Mouse (Mus musculus) stomach, embryonic 14.5 days (tissue): ENCODE measurements at regions not wholly inside any gene's neighbourhood (a gene's known extent, or its start where the extent isn't known, plus 50 kb on each side); places are given as distances from the start of the nearest gene placed in this dataset.
"Not testable (repeated sequence)": the region's sequence is repeated elsewhere in the genome, so short reads cannot be mapped to it uniquely, and the experiment has no call there.

ENCODE experiments used
- ATAC-seq: fragments of 200-750 bp; cut with Nextera tagmentation; 2 replicates; pipeline ENCODE4 v1.8.0; 2017; ENCODE audit warnings: low read depth, moderate TSS enrichment; ENCODE audit not compliant: insufficient number of reproducible peaks, insufficient read depth, low FRiP score
- H3K27ac ChIP-seq: fragments of 300-500 bp; sonication (generic); 2 replicates; pipeline ENCODE4 v1.5.1; 2014; ENCODE audit warnings: mild to moderate bottlenecking, low read length, moderate library complexity, mixed read lengths
- H3K27me3 ChIP-seq: fragments of 300-500 bp; sonication (generic); 2 replicates; pipeline ENCODE4 v1.6.1; 2014; ENCODE audit warnings: low read length, control low read depth, mixed read lengths; ENCODE audit not compliant: control insufficient read depth, insufficient read depth
- H3K36me3 ChIP-seq: fragments of 300-500 bp; sonication (generic); 2 replicates; pipeline ENCODE4 v1.6.1; 2014; ENCODE audit warnings: mild to moderate bottlenecking, control low read depth, low read length, moderate library complexity, mixed read lengths; ENCODE audit not compliant: control insufficient read depth, insufficient read depth
- H3K4me1 ChIP-seq: fragments of 300-500 bp; sonication (generic); 2 replicates; pipeline ENCODE4 v1.6.1; 2014; ENCODE audit warnings: low read length, control low read depth, mixed read lengths; ENCODE audit not compliant: control insufficient read depth, insufficient read depth
- H3K4me2 ChIP-seq: fragments of 300-500 bp; sonication (generic); replicated peaks from 2 replicates; pipeline ENCODE4 v1.6.1; 2014; ENCODE audit warnings: low read depth, low read length, control low read depth
- H3K4me3 ChIP-seq: fragments of 300-500 bp; sonication (generic); 2 replicates; pipeline ENCODE4 v1.5.1; 2014; ENCODE audit warnings: low read depth, low read length, control low read depth
- H3K9ac ChIP-seq: fragments of 300-500 bp; sonication (generic); replicated peaks from 2 replicates; pipeline ENCODE4 v1.6.1; 2014; ENCODE audit warnings: low read depth, mild to moderate bottlenecking, control low read depth, low read length, moderate library complexity, mixed read lengths
- H3K9me3 ChIP-seq: fragments of 300-500 bp; sonication (generic); 2 replicates; pipeline ENCODE4 v1.6.1; 2016; ENCODE audit warnings: low read depth, low read length, control low read depth; ENCODE audit not compliant: control insufficient read depth
- WGBS: fragments of 180-500 bp; shearing (Covaris S2); extraction: QIAGEN DNeasy Blood & Tissue Kit; methylation state at CpG from one replicate; pipeline ENCODE4 v1.1.7; 2014; 5-methylcytosine and 5-hydroxymethylcytosine counted together

DNA sequence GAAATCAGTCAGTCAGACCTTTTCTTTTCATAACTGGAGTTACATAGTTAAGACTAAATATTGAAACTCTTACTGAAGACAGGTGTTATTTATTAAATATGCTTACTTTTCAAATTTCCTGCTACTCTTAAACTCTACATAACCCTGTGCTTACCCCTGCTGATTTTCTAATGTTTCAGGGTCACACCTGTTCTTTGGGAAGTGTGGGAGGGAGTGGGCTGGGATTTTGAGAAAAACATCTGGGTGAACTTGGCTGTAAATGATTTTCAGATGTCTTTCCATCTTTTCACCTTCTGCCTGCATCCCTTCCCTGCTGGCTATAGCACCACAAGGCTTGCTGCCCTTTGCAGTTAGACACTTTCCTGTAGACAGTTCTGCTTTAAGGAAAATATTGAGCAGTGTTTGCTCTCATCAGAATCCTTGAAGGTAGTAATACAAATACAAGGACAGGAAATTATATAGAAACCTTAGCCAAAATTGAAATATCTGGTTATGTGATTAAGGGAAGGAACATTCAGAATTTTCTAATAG is 204.8 kb downstream of the Slitrk1 start:
- Histone ChIP-seq H3K27ac (no peak overlapping the region), H3K9ac (no peak overlapping the region), H3K4me3 (no peak overlapping the region), H3K36me3 (no peaks in the 10 kb centered on the region), H3K4me1 (no peaks in the 10 kb centered on the region), H3K27me3 (no peaks in the 10 kb centered on the region), H3K4me2 (no peak overlapping the region), H3K9me3 (no peaks in the 10 kb centered on the region)
- no peak for ATAC-seq

GRCm38 (mm10) chr14:108704662-108705061 is 209.3 kb downstream of the Slitrk1 start:
- H3K4me1 ChIP-seq, H3K4me3 ChIP-seq, ATAC-seq, H3K36me3 ChIP-seq, H3K9ac ChIP-seq, H3K9me3 ChIP-seq, H3K27ac ChIP-seq, H3K27me3 ChIP-seq, H3K4me2 ChIP-seq: not testable (repeated sequence)
- 73% methylated on average over 5 of the region's 5 CpGs for WGBS

- Histone ChIP-seq H3K4me2 (no peak overlapping the region), H3K27me3 (no peaks in the 10 kb centered on the region), H3K9ac (no peak overlapping the region), H3K4me3 (no peak overlapping the region), H3K9me3 (no peaks in the 10 kb centered on the region), H3K4me1 (no peaks in the 10 kb centered on the region), H3K27ac (no peak overlapping the region), H3K36me3 (no peaks in the 10 kb centered on the region)
- WGBS: 88% methylated on average over 6 of the region's 6 CpGs
- ATAC-seq: no peak
Observed at GRCm38 (mm10) chr14:108664864-108665263, 249.1 kb downstream of the Slitrk1 start.

- H3K4me3 ChIP-seq: no peak overlapping the region
- no peak overlapping the region for H3K9ac ChIP-seq
- H3K4me1 ChIP-seq: no peaks in the 10 kb centered on the region
- no peaks in the 10 kb centered on the region for H3K27me3 ChIP-seq
- H3K27ac ChIP-seq: no peak overlapping the region
- no peak for ATAC-seq
- 73% methylated on average over 2 of the region's 2 CpGs for WGBS
- H3K36me3 ChIP-seq: no peaks in the 10 kb centered on the region
- H3K4me2 ChIP-seq: no peak overlapping the region
- no peaks in the 10 kb centered on the region for H3K9me3 ChIP-seq
Observed at GRCm38 (mm10) chr14:108638291-108638690, 275.7 kb downstream of the Slitrk1 start.

DNA sequence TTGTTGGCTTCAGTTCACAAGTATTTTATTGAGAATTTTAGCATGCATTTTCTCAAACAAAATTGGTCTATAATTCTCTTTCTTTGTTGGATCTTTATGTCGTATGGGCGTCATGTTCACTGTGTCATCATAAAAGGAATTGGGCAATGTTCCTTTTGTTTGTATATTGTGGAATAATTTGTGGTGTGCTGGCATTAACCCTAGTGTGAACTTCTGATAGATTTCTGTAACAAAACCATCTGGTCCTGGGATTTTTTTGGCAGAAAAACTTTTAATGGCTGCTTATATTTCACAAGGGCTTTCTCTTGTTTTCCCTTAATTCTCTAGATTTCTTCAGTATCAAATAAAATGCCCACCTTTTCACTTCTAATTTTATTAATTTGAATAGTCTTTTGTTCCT is 278.7 kb downstream of the Slitrk1 start:
- no peak for ATAC-seq
- no peak overlapping the region for H3K9ac ChIP-seq
- no peaks in the 10 kb centered on the region for H3K27me3 ChIP-seq
- H3K27ac ChIP-seq: no peak overlapping the region
- 68% methylated on average over 2 of the region's 2 CpGs for WGBS
- H3K4me3 ChIP-seq: no peak overlapping the region
- H3K4me1 ChIP-seq: no peaks in the 10 kb centered on the region
- no peaks in the 10 kb centered on the region for H3K36me3 ChIP-seq
- H3K9me3 ChIP-seq: no peaks in the 10 kb centered on the region
- H3K4me2 ChIP-seq: no peak overlapping the region

GRCm38 (mm10) chr14:108610028-108610427 is 303.9 kb downstream of the Slitrk1 start:
- ATAC-seq: no peak
- no peaks in the 10 kb centered on the region for H3K9me3 ChIP-seq
- WGBS: 85% methylated on average over 1 of the region's 1 CpGs
- no peak overlapping the region for H3K9ac ChIP-seq
- H3K27ac ChIP-seq: no peak overlapping the region
- no peak overlapping the region for H3K4me2 ChIP-seq
- no peaks in the 10 kb centered on the region for H3K36me3 ChIP-seq
- H3K4me3 ChIP-seq: no peak overlapping the region
- no peaks in the 10 kb centered on the region for H3K4me1 ChIP-seq
- H3K27me3 ChIP-seq: no peaks in the 10 kb centered on the region
